Mouse (Mus musculus): Measurements from ENCODE around the gene Sertad2. TPM values are rescaled to one million over a fixed set of nuclear protein-coding genes. Genes with fewer than 3 reads are reported as not detected.

The Sertad2 gene
- total RNA-seq (2018; cell fraction: chromatin; rRNA removed), result 10 to 100 TPM in 25 of 26 experiments, 1 to 10 TPM in 1; 7.5 to 76.4 (median 22.3) TPM
- 10 to 100 TPM; 15.7 to 64.9 (median 23.4) TPM for total RNA-seq (2018; cell fraction: cytosol; rRNA removed)
- 100 to 1,000 TPM in 2 of 26 experiments, 10 to 100 TPM in 24; 18.0 to 116 (median 34.5) TPM for total RNA-seq (2018; cell fraction: nucleus; rRNA removed)
- polyA plus RNA-seq (2018), result 9.7 to 19.7 TPM (median 12.9 TPM) in 3 replicates

DNA sequence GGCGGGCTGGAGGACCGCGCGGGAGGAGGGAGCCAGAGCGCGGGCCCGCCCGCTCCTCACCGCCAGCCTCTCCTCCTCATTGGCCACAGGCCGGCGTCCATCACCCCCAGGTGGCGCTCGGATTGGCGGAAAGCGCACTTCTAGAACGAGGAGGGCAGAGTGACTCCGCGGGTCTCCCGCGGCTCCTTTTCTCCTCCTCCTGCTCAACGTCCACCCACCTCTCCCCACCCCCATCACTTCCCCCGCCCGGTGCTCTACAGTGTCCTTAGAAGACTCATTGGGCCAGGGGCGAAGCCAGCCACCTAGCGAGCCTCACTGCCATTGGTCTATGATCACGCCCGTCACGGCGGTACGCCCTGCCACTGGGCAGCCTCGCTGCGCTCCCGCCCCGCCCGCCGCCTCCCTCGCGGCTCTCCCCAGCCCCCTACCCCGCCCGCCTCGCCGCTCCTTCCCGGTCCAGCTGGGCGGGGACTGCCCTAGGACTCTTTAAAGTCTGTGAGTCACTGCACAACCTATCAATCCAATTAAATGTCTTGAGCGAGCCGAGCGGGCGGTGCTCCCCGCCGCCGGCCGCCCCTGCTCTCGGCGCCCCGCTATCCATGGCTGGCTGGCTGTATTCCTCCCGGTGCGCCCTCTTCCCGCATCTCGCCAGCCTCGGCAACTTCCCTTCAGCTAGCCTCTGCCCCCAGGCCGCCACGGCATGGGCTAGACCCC is at the start of gene Sertad2:
TSS of gene Sertad2 (plus strand) at position 515 of the 714 bp plus-strand sequence.
- 0% methylated on average over 34 of the region's 62 CpGs for WGBS (ENCODE audit: missing documents)

DNA sequence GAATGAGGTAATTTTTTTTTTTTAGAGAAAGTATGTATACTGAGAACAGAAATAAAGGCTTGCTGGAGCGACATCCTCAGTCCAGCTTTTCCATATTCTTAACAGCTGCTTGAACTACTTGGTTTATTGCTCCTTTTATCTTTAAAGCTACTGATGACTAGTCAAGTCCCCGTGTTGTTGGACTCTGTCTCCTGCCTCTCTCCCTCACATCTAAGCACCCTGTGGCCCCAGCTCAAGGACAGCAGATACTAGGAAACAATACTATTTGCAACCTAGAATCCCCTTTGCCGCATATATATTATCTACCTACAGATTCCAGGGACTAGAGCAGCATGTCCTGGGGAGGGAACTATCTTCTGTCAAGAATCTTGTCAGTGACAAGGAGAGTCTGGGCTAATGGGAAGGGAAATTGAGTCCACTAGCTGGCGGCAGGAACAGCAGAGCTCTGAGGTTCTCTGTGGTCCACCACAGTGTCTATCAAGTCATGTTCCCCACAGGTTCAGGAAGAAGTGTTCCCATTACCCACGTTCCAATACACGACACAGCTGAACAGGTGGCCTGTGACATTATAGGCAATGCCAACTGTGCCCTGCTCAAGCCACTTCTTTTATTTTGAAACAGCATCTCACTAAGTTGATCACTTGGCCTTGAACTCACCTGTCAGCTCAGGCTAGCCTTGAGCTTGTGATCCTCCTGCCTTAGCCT is 49.0 kb upstream of the Sertad2 start:
- 64% methylated on average over 6 of the region's 6 CpGs for WGBS (ENCODE audit: missing documents)
- H3K36me3 ChIP-seq (ENCODE audit: inconsistent target), result no peaks in the 10 kb centered on the region
- H3K4me3 ChIP-seq (ENCODE audit: inconsistent target), result no peak overlapping the region
- H3K27ac ChIP-seq, result no peak overlapping the region
- no peaks in the 10 kb centered on the region for H3K79me2 ChIP-seq (ENCODE audit: inconsistent target)

More for the DNA sequence above, at the start of gene Sertad2:
- Histone ChIP-seq H3K36me3 (ENCODE audit: inconsistent target) (no peaks in the 10 kb centered on the region), H3K79me2 (ENCODE audit: inconsistent target) (peaks cover 15% of the 10 kb centered on the region; the same call in 1 of the 2 replicates), H3K27ac (peak within 1 kb of the TSS; percentile 68), H3K4me3 (ENCODE audit: inconsistent target) (peak within 1 kb of the TSS; percentile 53)

DNA sequence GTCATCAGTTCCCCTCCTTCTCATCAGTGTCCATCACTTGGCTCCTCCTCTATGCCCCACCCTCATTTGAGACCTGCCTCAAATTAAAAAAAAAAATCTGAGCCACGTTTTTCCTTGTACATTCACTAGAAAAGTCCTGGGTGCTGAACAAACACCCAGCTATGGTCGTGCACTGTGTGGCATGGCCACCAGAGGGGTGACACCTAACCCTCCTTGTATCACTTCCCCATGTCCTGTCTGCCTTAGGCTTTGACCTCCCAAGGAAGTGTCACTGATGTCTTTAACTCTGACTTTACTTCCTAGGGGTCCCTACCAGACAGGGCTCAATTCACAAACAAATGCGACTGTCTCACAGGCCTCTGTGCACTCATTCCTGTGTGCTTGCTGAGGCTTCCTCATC is 42.5 kb upstream of the Sertad2 start:
- H3K36me3 ChIP-seq (ENCODE audit: inconsistent target), result no peaks in the 10 kb centered on the region
- H3K4me3 ChIP-seq (ENCODE audit: inconsistent target), result no peak overlapping the region
- 42% methylated on average over 3 of the region's 3 CpGs for WGBS (ENCODE audit: missing documents)
- no peak overlapping the region for H3K27ac ChIP-seq
- no peaks in the 10 kb centered on the region for H3K79me2 ChIP-seq (ENCODE audit: inconsistent target)

DNA sequence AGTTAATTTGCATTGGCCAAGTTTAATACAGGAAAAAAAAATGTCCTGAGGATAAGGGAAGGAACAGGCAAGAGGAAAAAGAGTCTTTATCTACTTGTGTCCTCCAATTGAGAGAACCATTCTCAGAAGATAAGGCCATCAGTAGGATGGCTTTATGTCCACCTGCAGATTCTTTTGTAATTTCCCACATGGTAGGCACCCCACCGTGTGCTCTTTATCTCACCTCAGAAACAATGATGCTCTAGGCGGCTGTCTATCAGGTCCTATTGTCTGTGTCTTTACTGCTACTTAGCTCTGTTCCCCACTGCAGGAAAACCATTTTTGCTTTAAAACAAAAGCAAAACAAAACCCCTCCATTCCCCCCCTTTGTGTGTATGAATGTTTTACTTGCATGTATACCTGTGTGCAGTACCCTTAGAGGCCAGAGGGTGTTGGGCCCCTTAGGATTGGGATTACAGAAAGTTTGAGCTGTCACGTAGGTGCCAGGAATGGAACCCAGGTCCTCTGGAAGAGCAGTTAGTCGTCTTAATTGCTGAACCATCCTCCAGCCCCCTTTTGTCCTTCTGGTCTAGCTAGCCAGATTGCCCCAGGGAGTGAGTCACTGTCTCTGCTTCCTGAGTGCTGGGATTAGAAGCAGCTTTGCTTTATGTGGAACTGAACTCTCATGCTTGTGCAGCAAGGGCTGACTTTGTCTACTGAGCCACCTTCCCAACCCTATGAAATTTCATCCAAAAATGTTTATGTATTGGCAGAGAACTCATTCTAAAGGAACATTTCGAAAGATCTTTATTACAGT is 41.7 kb upstream of the Sertad2 start:
- no peak overlapping the region for H3K4me3 ChIP-seq (ENCODE audit: inconsistent target)
- no peaks in the 10 kb centered on the region for H3K79me2 ChIP-seq (ENCODE audit: inconsistent target)
- no peaks in the 10 kb centered on the region for H3K36me3 ChIP-seq (ENCODE audit: inconsistent target)
- 85% methylated on average over 5 of the region's 5 CpGs for WGBS (ENCODE audit: missing documents)
- no peak overlapping the region for H3K27ac ChIP-seq

DNA sequence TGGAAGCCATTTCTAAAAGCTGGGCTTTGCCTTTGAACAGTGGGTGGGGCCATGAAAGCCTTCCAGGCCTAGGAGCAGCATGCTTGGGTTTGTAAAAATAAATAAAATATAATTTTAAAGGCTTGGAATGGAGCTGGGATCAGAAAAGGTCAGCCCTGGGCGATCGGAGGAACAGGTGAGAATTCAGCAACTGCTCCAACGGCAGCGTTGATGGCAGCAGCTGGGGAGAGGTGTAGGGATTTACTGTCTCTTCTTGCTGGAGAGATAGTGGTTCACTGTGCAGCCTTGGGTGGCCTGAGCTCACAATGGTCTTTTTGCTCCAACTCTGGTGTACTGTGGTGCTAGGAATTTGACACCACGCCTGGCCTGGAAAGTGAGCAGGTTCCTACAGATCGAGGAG is 29.5 kb upstream of the Sertad2 start:
- Histone ChIP-seq H3K27ac (no peak overlapping the region), H3K4me3 (ENCODE audit: inconsistent target) (no peak overlapping the region), H3K79me2 (ENCODE audit: inconsistent target) (no peaks in the 10 kb centered on the region), H3K36me3 (ENCODE audit: inconsistent target) (no peaks in the 10 kb centered on the region)
- 90% methylated on average over 6 of the region's 6 CpGs for WGBS (ENCODE audit: missing documents)

DNA sequence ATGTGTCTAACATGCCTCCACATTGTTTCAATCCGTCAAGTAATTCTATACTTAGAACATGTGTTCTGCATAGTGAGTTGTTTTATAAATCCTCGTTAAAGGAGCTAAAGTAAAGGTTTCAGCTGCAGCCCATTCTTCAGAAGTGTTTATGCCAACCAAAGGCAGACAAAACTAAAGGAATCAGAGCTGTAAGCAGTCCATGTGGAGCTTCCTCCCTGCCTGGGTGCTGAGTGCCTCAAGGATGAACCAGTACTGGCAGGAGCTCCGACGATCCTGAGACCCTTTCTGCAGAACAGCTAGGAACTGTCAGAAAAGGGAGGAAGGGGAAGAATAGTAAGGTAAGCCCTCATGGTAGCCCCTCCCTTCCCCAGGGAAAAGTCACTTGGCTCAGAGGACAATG is 28.3 kb upstream of the Sertad2 start:
- no peaks in the 10 kb centered on the region for H3K36me3 ChIP-seq (ENCODE audit: inconsistent target)
- H3K27ac ChIP-seq, result no peak overlapping the region
- 93% methylated on average over 4 of the region's 4 CpGs for WGBS (ENCODE audit: missing documents)
- no peaks in the 10 kb centered on the region for H3K79me2 ChIP-seq (ENCODE audit: inconsistent target)
- H3K4me3 ChIP-seq (ENCODE audit: inconsistent target), result no peak overlapping the region

DNA sequence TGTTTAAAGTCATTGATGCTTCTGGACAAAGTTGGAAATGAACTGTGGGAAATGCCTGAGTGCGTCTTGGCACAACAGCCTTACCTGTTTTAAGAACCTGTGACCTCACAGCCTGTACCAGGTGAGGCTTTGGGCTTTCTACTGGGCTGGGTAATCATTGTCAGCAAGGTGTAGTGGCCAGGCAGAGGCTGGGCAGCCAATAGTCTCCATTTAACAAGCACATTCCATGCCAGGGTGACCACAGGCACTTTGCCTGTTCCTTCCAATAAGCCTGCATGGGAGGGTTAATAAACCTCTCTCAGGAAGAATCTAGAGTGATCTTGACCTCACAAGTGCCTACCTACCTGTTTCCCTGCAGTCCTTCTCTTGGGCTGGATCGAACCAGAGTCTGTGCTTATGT is 21.7 kb upstream of the Sertad2 start:
- WGBS (ENCODE audit: missing documents), result 89% methylated on average over 2 of the region's 2 CpGs
- Histone ChIP-seq H3K79me2 (ENCODE audit: inconsistent target) (no peaks in the 10 kb centered on the region), H3K4me3 (ENCODE audit: inconsistent target) (no peak overlapping the region), H3K27ac (no peak overlapping the region), H3K36me3 (ENCODE audit: inconsistent target) (no peaks in the 10 kb centered on the region)

DNA sequence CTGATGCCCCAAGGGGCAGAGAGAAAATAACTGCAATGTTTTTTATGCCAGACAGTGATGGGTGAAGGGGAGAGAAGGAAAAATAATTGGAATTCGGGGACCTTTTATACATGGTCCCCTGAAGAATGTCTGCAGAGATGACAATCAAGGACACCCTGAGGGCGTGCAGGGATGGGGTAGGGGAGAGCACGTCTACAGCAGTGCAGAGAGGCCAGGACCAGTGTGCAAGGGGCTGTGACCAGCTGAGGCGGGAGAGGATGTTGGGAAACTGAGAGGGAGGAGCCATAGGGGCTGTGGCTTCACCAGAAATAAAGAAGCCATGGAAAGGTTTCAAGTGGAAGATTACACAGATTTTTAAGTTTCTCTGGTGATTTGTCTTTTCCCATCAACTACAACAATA is 20.3 kb upstream of the Sertad2 start:
- 57% methylated on average over 4 of the region's 4 CpGs for WGBS (ENCODE audit: missing documents)
- no peaks in the 10 kb centered on the region for H3K36me3 ChIP-seq (ENCODE audit: inconsistent target)
- H3K4me3 ChIP-seq (ENCODE audit: inconsistent target), result no peak overlapping the region
- H3K79me2 ChIP-seq (ENCODE audit: inconsistent target), result no peaks in the 10 kb centered on the region
- no peak overlapping the region for H3K27ac ChIP-seq

DNA sequence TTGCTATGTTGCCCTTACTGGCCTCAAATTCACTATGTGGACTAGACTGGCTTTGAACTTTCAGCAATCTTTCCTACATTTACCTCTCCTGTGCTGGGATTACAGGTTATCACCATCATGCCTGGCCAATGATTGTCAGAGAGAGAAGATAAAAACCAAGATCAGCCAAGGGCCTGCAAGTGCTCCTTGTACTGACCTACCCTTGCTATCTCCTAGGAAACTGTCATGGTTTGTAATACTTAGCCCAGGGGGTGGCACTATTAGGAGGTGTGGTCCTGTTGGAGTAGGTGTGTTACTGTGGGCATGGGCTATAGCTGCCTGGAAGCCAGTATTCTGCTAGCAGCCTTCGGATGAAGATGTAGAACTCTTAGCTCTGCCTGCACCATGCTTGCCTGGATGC is 18.6 kb upstream of the Sertad2 start:
- Histone ChIP-seq H3K27ac (no peak overlapping the region), H3K36me3 (ENCODE audit: inconsistent target) (no peaks in the 10 kb centered on the region), H3K79me2 (ENCODE audit: inconsistent target) (no peaks in the 10 kb centered on the region), H3K4me3 (ENCODE audit: inconsistent target) (no peak overlapping the region)
- WGBS (ENCODE audit: missing documents), result 100% methylated on average over 1 of the region's 1 CpGs

DNA sequence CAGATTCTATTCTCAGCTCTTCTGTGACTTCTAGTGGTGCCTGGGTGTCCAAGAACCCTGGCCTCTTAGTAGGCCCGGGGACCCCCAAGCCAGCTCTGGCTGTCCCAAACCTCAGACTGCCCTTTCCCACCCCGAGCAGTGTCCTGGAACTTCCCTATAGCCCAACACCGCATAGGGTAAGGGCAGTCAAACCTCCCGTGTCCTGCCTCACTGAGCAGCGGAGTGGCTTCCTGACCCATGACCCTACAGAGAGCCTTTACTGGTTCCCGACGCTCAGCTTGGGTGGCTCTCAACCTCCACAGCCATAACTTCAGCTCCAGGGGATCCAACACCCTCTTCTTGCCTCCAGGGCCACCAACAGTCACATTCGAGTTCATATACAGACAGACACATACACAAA is 17.1 kb upstream of the Sertad2 start:
- Histone ChIP-seq H3K79me2 (ENCODE audit: inconsistent target) (no peaks in the 10 kb centered on the region), H3K4me3 (ENCODE audit: inconsistent target) (no peak overlapping the region), H3K36me3 (ENCODE audit: inconsistent target) (no peaks in the 10 kb centered on the region), H3K27ac (no peak overlapping the region)
- 94% methylated on average over 8 of the region's 8 CpGs for WGBS (ENCODE audit: missing documents)

DNA sequence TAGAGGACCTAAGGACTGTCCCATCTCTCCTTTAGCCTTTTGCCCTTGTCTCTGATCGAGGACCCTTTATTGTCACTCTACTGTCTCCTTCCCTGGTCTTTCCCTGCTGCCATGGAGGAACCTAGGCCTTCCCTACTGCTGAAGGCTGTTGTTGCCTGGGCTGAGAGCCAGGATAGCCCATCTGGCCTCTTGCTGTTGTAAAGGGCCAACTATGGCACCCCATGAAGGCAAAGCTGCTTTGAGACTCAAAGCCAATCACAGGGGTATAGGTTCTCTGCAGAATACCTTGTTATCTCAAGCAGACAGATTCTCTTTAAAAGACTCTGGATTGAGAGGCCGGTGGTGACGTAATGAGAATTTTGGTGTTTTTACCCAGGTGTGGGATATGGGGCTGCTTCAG is 15.2 kb upstream of the Sertad2 start:
- Histone ChIP-seq H3K36me3 (ENCODE audit: inconsistent target) (no peaks in the 10 kb centered on the region), H3K79me2 (ENCODE audit: inconsistent target) (no peaks in the 10 kb centered on the region; the same call in 1 of the 2 replicates), H3K27ac (no peak overlapping the region), H3K4me3 (ENCODE audit: inconsistent target) (no peak overlapping the region)
- 93% methylated on average over 3 of the region's 3 CpGs for WGBS (ENCODE audit: missing documents)

DNA sequence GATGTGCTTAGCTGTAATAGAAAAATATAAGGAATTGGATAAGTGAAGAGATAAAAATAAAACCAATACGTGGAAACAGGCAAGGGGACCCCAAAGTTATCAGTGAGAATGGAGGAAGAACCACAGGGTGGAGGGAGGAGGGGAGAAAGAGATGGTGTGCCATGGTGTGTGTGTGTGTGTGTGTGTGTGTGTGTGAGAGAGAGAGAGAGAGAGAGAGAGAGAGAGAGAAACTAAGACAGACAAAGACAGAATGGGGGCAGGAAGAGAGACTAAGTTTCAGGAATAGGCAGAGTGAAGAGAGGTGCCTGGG is 11.4 kb upstream of the Sertad2 start:
- H3K36me3 ChIP-seq (ENCODE audit: inconsistent target), result no peaks in the 10 kb centered on the region
- WGBS (ENCODE audit: missing documents), result 0% methylated on average over 1 of the region's 1 CpGs

DNA sequence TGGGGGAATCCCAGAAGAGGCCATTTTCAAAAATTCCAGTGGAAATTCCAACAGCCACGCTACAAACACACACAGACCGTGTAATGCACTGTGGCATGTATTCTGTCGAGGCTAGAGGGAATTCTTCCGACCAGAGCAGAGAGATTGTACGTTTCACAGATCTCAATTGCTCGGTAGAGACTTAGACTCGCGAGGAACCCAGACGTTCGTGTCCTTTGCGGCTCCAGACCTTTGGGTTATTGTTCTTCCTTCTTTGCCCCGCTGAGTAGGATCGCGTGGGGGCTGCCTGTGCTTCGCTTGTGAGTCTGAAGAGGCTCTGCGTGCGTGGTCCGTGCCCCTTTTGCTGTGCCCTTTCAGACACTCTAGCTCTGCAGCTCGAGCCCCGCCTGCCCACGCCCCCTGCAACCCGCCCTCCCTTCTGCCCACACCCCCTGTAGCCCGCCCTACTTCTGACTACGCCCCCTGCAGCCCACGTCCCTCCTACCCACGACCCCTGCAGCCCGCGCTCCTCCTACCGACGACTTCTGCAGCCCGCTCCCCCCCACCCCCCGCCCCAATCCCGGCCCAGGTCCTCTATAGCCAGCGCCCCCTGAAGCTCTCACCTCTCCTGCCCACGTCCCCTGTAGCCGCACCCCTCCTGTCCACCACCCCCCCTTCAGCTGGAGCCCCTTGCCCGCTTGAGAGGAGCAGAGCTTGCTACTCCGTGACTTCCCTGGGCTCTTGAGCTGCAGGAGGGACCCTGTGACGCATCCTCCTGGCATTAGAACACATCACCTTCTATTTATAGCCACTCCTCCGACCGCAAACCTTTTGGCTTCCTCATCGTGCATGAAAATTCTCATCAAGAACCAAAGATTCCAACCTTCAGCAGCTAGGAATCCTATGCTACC is 10.8 kb upstream of the Sertad2 start:
- H3K79me2 ChIP-seq (ENCODE audit: inconsistent target), result no peaks in the 10 kb centered on the region; the same call in 1 of the 2 replicates
- WGBS (ENCODE audit: missing documents), result 1% methylated on average over 36 of the region's 42 CpGs
- H3K4me3 ChIP-seq (ENCODE audit: inconsistent target), result peak overlapping the region; percentile 70
- no peaks in the 10 kb centered on the region for H3K36me3 ChIP-seq (ENCODE audit: inconsistent target)
- peak overlapping the region; percentile 91 for H3K27ac ChIP-seq

More for the DNA sequence above, 11.4 kb upstream of the Sertad2 start:
- Histone ChIP-seq H3K79me2 (ENCODE audit: inconsistent target) (no peaks in the 10 kb centered on the region; the same call in 1 of the 2 replicates), H3K4me3 (ENCODE audit: inconsistent target) (peak overlapping the region; percentile 70), H3K27ac (peak overlapping the region; percentile 91)

DNA sequence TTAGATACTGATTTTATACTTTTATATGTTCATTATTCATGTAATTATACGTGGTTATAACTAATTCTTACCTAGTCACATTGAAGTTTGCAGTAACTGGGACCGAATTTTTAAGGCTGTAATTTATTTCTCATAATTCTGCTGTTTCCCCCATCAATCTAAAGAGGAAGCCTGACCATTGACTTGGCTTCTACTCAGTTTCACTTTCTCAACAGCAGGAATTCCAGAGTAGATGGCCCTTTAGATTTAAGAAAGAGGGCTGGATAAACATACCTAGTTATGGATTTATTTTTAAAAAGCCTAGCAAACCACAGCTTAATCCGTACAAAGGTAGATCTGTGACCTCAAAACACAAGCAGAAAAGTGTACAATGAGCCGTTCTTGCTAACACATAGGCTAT is 9.8 kb upstream of the Sertad2 start:
- 15% methylated on average over 4 of the region's 4 CpGs for WGBS (ENCODE audit: missing documents)
- Histone ChIP-seq H3K79me2 (ENCODE audit: inconsistent target) (no peaks in the 10 kb centered on the region; the same call in 1 of the 2 replicates), H3K36me3 (ENCODE audit: inconsistent target) (no peaks in the 10 kb centered on the region), H3K4me3 (ENCODE audit: inconsistent target) (peak overlapping the region; percentile 70), H3K27ac (peak overlapping the region; percentile 91)
